Mouse (Mus musculus) kidney, adult 11 months (tissue): ENCODE data around the gene Arhgap35.
"Not testable (repeated sequence)": the region's sequence is repeated elsewhere in the genome, so short reads cannot be mapped to it uniquely, and the experiment has no call there.

Experiments used
- DNase-seq: peaks from one replicate; pipeline ENCODE4 v3.0.0; 2022

The Arhgap35 gene

GRCm38 (mm10) chr7:16614888-16615715 is at the start of gene Arhgap35:
Gene Arhgap35 (minus strand): TSS chr7:16614993.
- DNase-seq, result peak; percentile 100

GRCm38 (mm10) chr7:16644260-16644659 is 29.5 kb upstream of the Arhgap35 start:
- DNase-seq, result no peak

GRCm38 (mm10) chr7:16643106-16643505 is 28.3 kb upstream of the Arhgap35 start:
- DNase-seq, result not testable (repeated sequence)

- DNase-seq, result peak; percentile 29
These were observed 24.2 kb upstream of the Arhgap35 start for GRCm38 (mm10) chr7:16639028-16639427.

- no peak for DNase-seq
These were observed 20.3 kb upstream of the Arhgap35 start for GRCm38 (mm10) chr7:16635116-16635515.

- not testable (repeated sequence) for DNase-seq
These were observed 19.1 kb upstream of the Arhgap35 start for GRCm38 (mm10) chr7:16633913-16634312.

- DNase-seq, result no peak
These were observed 17.1 kb upstream of the Arhgap35 start for GRCm38 (mm10) chr7:16631932-16632331.

GRCm38 (mm10) chr7:16631025-16631424 is 16.2 kb upstream of the Arhgap35 start:
- DNase-seq, result no peak

GRCm38 (mm10) chr7:16629598-16630296 is 15.0 kb upstream of the Arhgap35 start:
- peak; percentile 32 for DNase-seq

GRCm38 (mm10) chr7:16628096-16628771 is 13.4 kb upstream of the Arhgap35 start:
- no peak for DNase-seq

- no peak for DNase-seq
These were observed 8.9 kb upstream of the Arhgap35 start for GRCm38 (mm10) chr7:16623687-16624086.

- DNase-seq, result no peak
These were observed 8.3 kb upstream of the Arhgap35 start for GRCm38 (mm10) chr7:16623131-16623530.

- peak; percentile 31 for DNase-seq
These were observed 6.4 kb upstream of the Arhgap35 start for GRCm38 (mm10) chr7:16621066-16621622.

GRCm38 (mm10) chr7:16618661-16619211 is 3.9 kb upstream of the Arhgap35 start:
- DNase-seq, result peak; percentile 79

- DNase-seq, result no peak
These were observed 2.3 kb upstream of the Arhgap35 start for GRCm38 (mm10) chr7:16617045-16617444.

- peak; percentile 23 for DNase-seq
These were observed 464 bp downstream of the Arhgap35 start for GRCm38 (mm10) chr7:16614171-16614887.

- no peak for DNase-seq
These were observed 1.2 kb downstream of the Arhgap35 start for GRCm38 (mm10) chr7:16613461-16614170.

- DNase-seq, result no peak
These were observed 4.4 kb downstream of the Arhgap35 start for GRCm38 (mm10) chr7:16610345-16610744.

- no peak for DNase-seq
These were observed 5.8 kb downstream of the Arhgap35 start for GRCm38 (mm10) chr7:16608961-16609360.

- no peak for DNase-seq
These were observed 6.7 kb downstream of the Arhgap35 start for GRCm38 (mm10) chr7:16608046-16608445.

- DNase-seq, result not testable (repeated sequence)
These were observed 8.0 kb downstream of the Arhgap35 start for GRCm38 (mm10) chr7:16606808-16607207.
